Mouse (Mus musculus) cerebellum, postnatal 10 days (tissue): ENCODE measurements around the gene Olfr286.
A peak's percentile ranks its signal among the peaks of the same experiment; 100 is the strongest.

ENCODE experiments used
- DNase-seq, 2 experiments: peaks; one replicate each; pipeline ENCODE4 v3.0.0; 2021; ENCODE audit warnings: mixed read lengths in 2 of 2

The Olfr286 gene

GRCm38 (mm10) chr15:98234350-98234749 is at the start of gene Olfr286:
Gene Olfr286 (minus strand): TSS chr15:98234450.
- DNase-seq: no peak

- DNase-seq: no peak
Observed at GRCm38 (mm10) chr15:98257776-98258175, 23.5 kb upstream of the Olfr286 start.

GRCm38 (mm10) chr15:98257193-98257592 is 22.9 kb upstream of the Olfr286 start, which contains the start of gene H1fnt:
Gene H1fnt (minus strand): TSS chr15:98257293.
- DNase-seq: peak in 1 of 2 experiments; percentile 21

GRCm38 (mm10) chr15:98256271-98256670 is 22.0 kb upstream of the Olfr286 start:
- peak; percentile 78 to 87 for DNase-seq

- no peak for DNase-seq
Observed at GRCm38 (mm10) chr15:98235442-98235841, 1.2 kb upstream of the Olfr286 start.

GRCm38 (mm10) chr15:98226096-98226495 is 8.2 kb downstream of the Olfr286 start:
- DNase-seq: no peak

- DNase-seq: peak in 1 of 2 experiments; percentile 13
Observed at GRCm38 (mm10) chr15:98225610-98226009, 8.6 kb downstream of the Olfr286 start.

GRCm38 (mm10) chr15:98222377-98222776 is 11.9 kb downstream of the Olfr286 start:
- DNase-seq: no peak

- DNase-seq: peak in 1 of 2 experiments; percentile 20
Observed at GRCm38 (mm10) chr15:98220877-98221276, 13.4 kb downstream of the Olfr286 start, which contains the start of the genes Gm44579 and Olfr287. Gene Gm44579 (minus strand): TSS chr15:98220977. Gene Olfr287 (minus strand): TSS chr15:98221056.

GRCm38 (mm10) chr15:98214130-98214529 is 20.1 kb downstream of the Olfr286 start:
- DNase-seq: no peak

GRCm38 (mm10) chr15:98213336-98213870 is 20.8 kb downstream of the Olfr286 start:
- no peak for DNase-seq

- no peak for DNase-seq
Observed at GRCm38 (mm10) chr15:98209676-98210075, 24.6 kb downstream of the Olfr286 start.

GRCm38 (mm10) chr15:98195442-98195841 is 38.8 kb downstream of the Olfr286 start, which contains the start of gene Olfr288:
Gene Olfr288 (minus strand): TSS chr15:98195542.
- no peak for DNase-seq

- DNase-seq: no peak
Observed at GRCm38 (mm10) chr15:98184456-98184855, 49.8 kb downstream of the Olfr286 start.

GRCm38 (mm10) chr15:98181856-98182570 is 52.2 kb downstream of the Olfr286 start:
- peak; percentile 17 to 25 for DNase-seq

GRCm38 (mm10) chr15:98181132-98181711 is 53.0 kb downstream of the Olfr286 start:
- DNase-seq: peak; percentile 97

- DNase-seq: peak; percentile 17 to 39
Observed at GRCm38 (mm10) chr15:98180567-98181131, 53.6 kb downstream of the Olfr286 start.

GRCm38 (mm10) chr15:98177320-98177719 is 56.9 kb downstream of the Olfr286 start:
- no peak for DNase-seq
